Mouse (Mus musculus): Measurements from ENCODE around the gene B3gat1. TPM values are rescaled to one million over a fixed set of nuclear protein-coding genes. Genes with fewer than 3 reads are reported as not detected.

Gene B3gat1
- total and polyA plus RNA-seq, 2 experiments = not detected

DNA sequence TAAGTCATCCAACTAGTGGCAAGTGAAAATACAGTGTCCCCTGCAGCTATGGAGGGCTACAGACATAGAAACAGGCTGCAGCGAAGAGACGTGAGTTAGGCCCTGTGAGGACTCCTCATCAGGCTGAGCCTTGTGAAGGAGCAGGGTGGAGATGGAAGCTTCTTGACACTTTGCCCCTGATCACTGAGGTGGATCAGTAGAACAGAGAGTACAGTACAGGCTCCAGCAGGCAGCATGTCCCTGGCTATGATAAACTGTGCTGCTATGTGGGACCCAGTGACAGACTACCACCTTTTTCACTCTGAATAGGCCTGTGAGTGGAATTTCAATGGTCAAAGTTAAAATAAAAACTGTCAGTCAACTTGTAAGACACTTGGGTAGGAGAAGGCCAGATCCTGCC, 66.8 kb downstream of the B3gat1 start:
- H3K79me2 ChIP-seq (ENCODE audit: control insufficient read depth, insufficient read depth, low read length) = no peaks in the 10 kb centered on the region
- no peak overlapping the region for H3K9ac ChIP-seq (ENCODE audit: low read depth, low read length)
- no peaks in the 10 kb centered on the region for H3K27me3 ChIP-seq (ENCODE audit: control insufficient read depth, insufficient read depth, low read length)
- no peak for TF ChIP-seq CTCF (IDR thresholded peaks at IDR 0.05; ENCODE audit: low read depth, low read length)
- TF ChIP-seq POLR2A (IDR thresholded peaks at IDR 0.05; ENCODE audit: extremely low read depth, insufficient read depth, low read length) = no peak
- H3K4me1 ChIP-seq (ENCODE audit: control insufficient read depth, insufficient read depth, low read length) = no peaks in the 10 kb centered on the region
- 94% methylated on average over 2 of the region's 2 CpGs for WGBS
- no peaks in the 10 kb centered on the region for H3K36me3 ChIP-seq (ENCODE audit: control insufficient read depth, insufficient read depth, low read length)
- H3K27ac ChIP-seq (replicated peaks; ENCODE audit: insufficient read depth, low read depth, low read length) = no peak overlapping the region
- no peak for DNase-seq (ENCODE audit: extremely low read depth, low read depth, low spot score)
- H3K4me3 ChIP-seq (ENCODE audit: insufficient read depth, low read depth, low read length) = no peak overlapping the region

DNA sequence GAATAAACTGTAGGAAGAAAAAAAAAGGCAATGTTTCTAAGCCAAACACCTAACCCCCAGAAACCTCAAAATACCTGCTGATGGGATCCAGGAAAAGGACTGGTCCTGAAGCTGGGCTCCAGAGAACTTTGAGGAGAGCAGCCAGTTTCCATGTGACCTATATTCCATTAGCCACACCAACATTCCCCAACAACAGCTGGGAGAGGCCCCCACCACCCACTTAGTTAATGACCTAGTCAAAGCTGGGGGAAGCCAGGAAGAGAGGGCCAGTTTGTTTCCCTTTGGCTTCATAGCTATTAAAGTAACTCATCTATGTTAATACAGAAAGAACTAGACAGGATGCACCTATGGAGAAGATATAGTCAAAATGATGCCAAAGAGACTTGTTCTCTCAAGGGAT, 70.8 kb downstream of the B3gat1 start:
- Histone ChIP-seq H3K79me2 (ENCODE audit: control insufficient read depth, insufficient read depth, low read length) (no peaks in the 10 kb centered on the region), H3K4me3 (ENCODE audit: insufficient read depth, low read depth, low read length) (no peak overlapping the region), H3K9ac (ENCODE audit: low read depth, low read length) (no peak overlapping the region), H3K4me1 (ENCODE audit: control insufficient read depth, insufficient read depth, low read length) (peaks cover 3% of the 10 kb centered on the region; the same call in 1 of the 2 replicates), H3K27me3 (ENCODE audit: control insufficient read depth, insufficient read depth, low read length) (no peaks in the 10 kb centered on the region), H3K27ac (replicated peaks; ENCODE audit: insufficient read depth, low read depth, low read length) (no peak overlapping the region), H3K36me3 (ENCODE audit: control insufficient read depth, insufficient read depth, low read length) (no peaks in the 10 kb centered on the region)
- no peak for DNase-seq (ENCODE audit: extremely low read depth, low read depth, low spot score)
- TF ChIP-seq CTCF (IDR thresholded peaks at IDR 0.05; ENCODE audit: low read depth, low read length) = no peak
- TF ChIP-seq POLR2A (IDR thresholded peaks at IDR 0.05; ENCODE audit: extremely low read depth, insufficient read depth, low read length) = no peak

DNA sequence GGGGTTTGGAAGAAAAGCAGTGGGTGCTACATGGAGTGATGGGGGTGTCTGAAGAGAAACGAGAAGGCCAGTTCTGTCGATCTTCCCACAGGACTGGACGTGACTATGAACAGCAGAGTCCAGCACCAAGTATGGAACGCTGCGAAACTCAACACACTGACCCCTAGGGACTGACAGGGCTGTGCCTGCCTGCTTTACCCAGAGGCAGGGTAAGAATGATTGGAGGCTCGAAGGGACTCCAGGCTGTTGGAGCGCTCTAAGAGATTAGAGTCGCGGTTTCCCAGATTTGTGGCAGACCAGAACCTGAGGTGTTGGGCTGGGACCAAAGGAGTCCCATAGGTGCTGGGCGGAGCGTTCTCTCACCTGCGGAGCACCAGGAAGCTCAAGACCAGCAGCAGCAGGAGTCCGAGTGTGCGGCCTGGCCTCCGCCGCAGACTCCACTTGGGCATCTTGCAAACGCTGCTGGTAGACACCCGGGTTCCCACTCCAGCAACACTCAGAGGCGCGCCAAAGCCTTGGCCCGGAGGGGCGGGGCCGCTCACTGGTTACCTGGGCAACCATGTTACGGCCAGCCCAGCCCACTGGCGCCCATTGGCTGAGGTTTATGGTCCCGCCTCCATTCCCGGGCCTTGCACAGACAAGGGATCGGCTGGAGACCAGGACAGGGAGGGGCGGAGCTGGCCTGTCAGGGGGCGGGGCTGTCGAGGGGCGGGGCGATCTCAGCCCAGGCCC, 72.6 kb downstream of the B3gat1 start, which contains the start of gene Glb1l2:
Gene Glb1l2, minus strand, starts transcription at position 534 of the 732 bp plus-strand sequence.
- Histone ChIP-seq H3K36me3 (ENCODE audit: control insufficient read depth, insufficient read depth, low read length) (no peaks in the 10 kb centered on the region), H3K9ac (ENCODE audit: low read depth, low read length) (no peak within 1 kb of the TSS), H3K4me3 (ENCODE audit: insufficient read depth, low read depth, low read length) (peak within 1 kb of the TSS; percentile 27; the same call in 1 of the 2 replicates), H3K4me1 (ENCODE audit: control insufficient read depth, insufficient read depth, low read length) (peaks cover 3% of the 10 kb centered on the region; the same call in 1 of the 2 replicates), H3K27ac (replicated peaks; ENCODE audit: insufficient read depth, low read depth, low read length) (no peak within 1 kb of the TSS), H3K27me3 (ENCODE audit: control insufficient read depth, insufficient read depth, low read length) (no peaks in the 10 kb centered on the region), H3K79me2 (ENCODE audit: control insufficient read depth, insufficient read depth, low read length) (no peaks in the 10 kb centered on the region)
- DNase-seq (ENCODE audit: extremely low read depth, low read depth, low spot score) = peak; percentile 67
- TF ChIP-seq POLR2A (IDR thresholded peaks at IDR 0.05; ENCODE audit: extremely low read depth, insufficient read depth, low read length) (no peak), CTCF (IDR thresholded peaks at IDR 0.05; ENCODE audit: low read depth, low read length) (no peak)
- 3% methylated on average over 33 of the region's 33 CpGs for WGBS

DNA sequence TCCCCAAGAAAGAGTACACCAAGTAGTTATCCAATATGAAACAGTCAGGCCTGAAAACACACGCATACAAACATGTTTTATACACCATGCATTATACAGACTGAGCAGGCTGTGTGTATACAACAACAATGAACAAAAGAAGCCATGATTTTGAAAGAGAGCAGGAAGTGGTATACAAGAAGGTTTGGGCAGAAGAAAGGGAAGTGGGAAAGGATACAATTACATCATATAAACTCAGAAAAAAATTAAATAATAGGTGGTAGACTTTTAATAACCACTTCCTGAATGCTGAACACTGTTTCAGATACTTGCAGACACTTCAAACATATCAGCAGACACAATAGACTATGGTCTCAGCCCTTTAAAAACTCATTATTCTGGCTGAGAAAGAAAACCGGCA, 75.2 kb downstream of the B3gat1 start:
- Histone ChIP-seq H3K36me3 (ENCODE audit: control insufficient read depth, insufficient read depth, low read length) (no peaks in the 10 kb centered on the region), H3K4me3 (ENCODE audit: insufficient read depth, low read depth, low read length) (no peak overlapping the region), H3K4me1 (ENCODE audit: control insufficient read depth, insufficient read depth, low read length) (peaks cover 3% of the 10 kb centered on the region; the same call in 1 of the 2 replicates), H3K27me3 (ENCODE audit: control insufficient read depth, insufficient read depth, low read length) (no peaks in the 10 kb centered on the region), H3K79me2 (ENCODE audit: control insufficient read depth, insufficient read depth, low read length) (no peaks in the 10 kb centered on the region), H3K9ac (ENCODE audit: low read depth, low read length) (no peak overlapping the region), H3K27ac (replicated peaks; ENCODE audit: insufficient read depth, low read depth, low read length) (no peak overlapping the region)
- TF ChIP-seq POLR2A (IDR thresholded peaks at IDR 0.05; ENCODE audit: extremely low read depth, insufficient read depth, low read length) (no peak), CTCF (IDR thresholded peaks at IDR 0.05; ENCODE audit: low read depth, low read length) (no peak)
- WGBS = 75% methylated on average over 2 of the region's 2 CpGs
- DNase-seq (ENCODE audit: extremely low read depth, low read depth, low spot score) = no peak

Other genes with a start within 250 kb of the B3gat1 start
- gene Glb1l2, start 72.7 kb downstream of the B3gat1 start, total RNA-seq (2014; rRNA removed) = 0.09 and 0.13 TPM in 2 replicates
- not detected in 2 replicates for gene Glb1l2, start 72.7 kb downstream of the B3gat1 start, polyA plus RNA-seq (2012; rRNA removed)
- not detected in 2 replicates for gene Glb1l3, start 127.2 kb downstream of the B3gat1 start, total RNA-seq (2014; rRNA removed)
- not detected in 2 replicates for gene Glb1l3, start 127.2 kb downstream of the B3gat1 start, polyA plus RNA-seq (2012; rRNA removed)
- not detected in 2 replicates for gene Gm1110, start 189.4 kb downstream of the B3gat1 start, total RNA-seq (2014; rRNA removed)
- not detected in 2 replicates for gene Gm1110, start 189.4 kb downstream of the B3gat1 start, polyA plus RNA-seq (2012; rRNA removed)